Mouse (Mus musculus) midbrain, embryonic 15.5 days (tissue): Measurements from ENCODE around the gene Slc27a3. TPM values are rescaled to one million over a fixed set of nuclear protein-coding genes. Genes with fewer than 3 reads are reported as not detected.
A peak's percentile ranks its signal among the peaks of the same experiment; 100 is the strongest.

Experiments used
- ATAC-seq: fragments of 200-750 bp; cut with Nextera tagmentation; replicated peaks from 2 replicates; pipeline ENCODE4 v1.8.0; 2017; ENCODE audit warnings: moderate TSS enrichment
- H3K27ac ChIP-seq: fragments of 300-500 bp; sonication (generic); 2 replicates; pipeline ENCODE4 v1.5.1; 2015; ENCODE audit warnings: mild to moderate bottlenecking, inconsistent platforms
- H3K27me3 ChIP-seq: fragments of 300-500 bp; sonication (generic); replicated peaks from 2 replicates; pipeline ENCODE4 v1.6.1; 2015; ENCODE audit warnings: inconsistent platforms
- H3K36me3 ChIP-seq: fragments of 300-500 bp; sonication (generic); replicated peaks from 2 replicates; pipeline ENCODE4 v1.6.1; 2015; ENCODE audit warnings: inconsistent platforms
- H3K4me1 ChIP-seq: fragments of 300-500 bp; sonication (generic); 2 replicates; pipeline ENCODE4 v1.6.1; 2015; ENCODE audit warnings: inconsistent platforms
- H3K4me2 ChIP-seq: fragments of 300-500 bp; sonication (generic); 2 replicates; pipeline ENCODE4 v1.6.1; 2015; ENCODE audit warnings: inconsistent platforms, mild to moderate bottlenecking, moderate library complexity
- H3K4me3 ChIP-seq: fragments of 300-500 bp; sonication (generic); 2 replicates; pipeline ENCODE4 v1.5.1; 2015; ENCODE audit warnings: mild to moderate bottlenecking, inconsistent platforms
- H3K9ac ChIP-seq: fragments of 300-500 bp; sonication (generic); 2 replicates; pipeline ENCODE4 v1.6.1; 2015; ENCODE audit warnings: mild to moderate bottlenecking, inconsistent platforms
- H3K9me3 ChIP-seq: fragments of 300-500 bp; sonication (generic); 2 replicates; pipeline ENCODE4 v1.6.1; 2016; ENCODE audit warnings: inconsistent platforms
- WGBS: fragments of 180-500 bp; shearing (Covaris S2); methylation state at CpG from one replicate; pipeline ENCODE4 v1.1.7; 2015; ENCODE audit warnings: mixed read lengths; 5-methylcytosine and 5-hydroxymethylcytosine counted together
- polyA plus RNA-seq: library from polyadenylated mRNA; unstranded; fragments of >200 nt; fragmentation: Nextera tagmentation; extraction: Ambion mirVana; gene quantifications from 2 replicates; pipeline ENCODE4 v1.2.1, GENCODE M21; 2015

Gene Slc27a3
- polyA plus RNA-seq, 1 experiment from 2014 or later: 38.6 TPM

GRCm38 (mm10) chr3:90388192-90388591, 1.5 kb downstream of the Slc27a3 start:
- Histone ChIP-seq H3K27ac (peak overlapping the region; percentile 94), H3K4me1 (peaks cover 33% of the 10 kb centered on the region), H3K9me3 (no peaks in the 10 kb centered on the region), H3K27me3 (no peaks in the 10 kb centered on the region), H3K9ac (peak overlapping the region; percentile 94), H3K4me3 (peak overlapping the region; percentile 64), H3K36me3 (peaks cover 14% of the 10 kb centered on the region), H3K4me2 (peak overlapping the region; percentile 90)
- ATAC-seq: no peak
- 77% methylated on average over 4 of the region's 4 CpGs for WGBS

GRCm38 (mm10) chr3:90387483-90387882, 2.3 kb downstream of the Slc27a3 start:
- ATAC-seq: no peak
- Histone ChIP-seq H3K36me3 (peaks cover 11% of the 10 kb centered on the region), H3K27me3 (no peaks in the 10 kb centered on the region), H3K4me1 (peaks cover 33% of the 10 kb centered on the region), H3K9me3 (no peaks in the 10 kb centered on the region), H3K4me3 (peak overlapping the region; percentile 64), H3K27ac (no peak overlapping the region; the same call in 1 of the 2 replicates), H3K9ac (peak overlapping the region; percentile 94; the same call in 1 of the 2 replicates), H3K4me2 (peak overlapping the region; percentile 90)
- WGBS: 69% methylated on average over 11 of the region's 11 CpGs

GRCm38 (mm10) chr3:90386817-90387216, 2.9 kb downstream of the Slc27a3 start:
- H3K4me3 ChIP-seq: no peak overlapping the region

GRCm38 (mm10) chr3:90384851-90385375, 4.8 kb downstream of the Slc27a3 start:
- Histone ChIP-seq H3K36me3 (no peaks in the 10 kb centered on the region), H3K9me3 (no peaks in the 10 kb centered on the region), H3K27ac (no peak overlapping the region), H3K9ac (no peak overlapping the region), H3K4me2 (no peak overlapping the region), H3K27me3 (no peaks in the 10 kb centered on the region), H3K4me3 (no peak overlapping the region), H3K4me1 (peaks cover 24% of the 10 kb centered on the region)
- WGBS: 83% methylated on average over 7 of the region's 7 CpGs
- ATAC-seq: no peak

More at GRCm38 (mm10) chr3:90386817-90387216, 2.9 kb downstream of the Slc27a3 start:
- Histone ChIP-seq H3K27me3 (no peaks in the 10 kb centered on the region), H3K27ac (no peak overlapping the region), H3K4me2 (no peak overlapping the region; the same call in 1 of the 2 replicates), H3K9me3 (no peaks in the 10 kb centered on the region), H3K4me1 (peaks cover 33% of the 10 kb centered on the region), H3K36me3 (peaks cover 5% of the 10 kb centered on the region), H3K9ac (no peak overlapping the region)
- no peak for ATAC-seq
- WGBS: 96% methylated on average over 10 of the region's 10 CpGs

- no peak overlapping the region for H3K4me3 ChIP-seq
- no peak overlapping the region for H3K4me2 ChIP-seq
- H3K4me1 ChIP-seq: peaks cover 21% of the 10 kb centered on the region
- no peak for ATAC-seq
- no peaks in the 10 kb centered on the region for H3K27me3 ChIP-seq
- no peak overlapping the region for H3K27ac ChIP-seq
- H3K36me3 ChIP-seq: no peaks in the 10 kb centered on the region
- no peaks in the 10 kb centered on the region for H3K9me3 ChIP-seq
- no peak overlapping the region for H3K9ac ChIP-seq
- WGBS: 73% methylated on average over 4 of the region's 4 CpGs
These were observed 6.0 kb downstream of the Slc27a3 start for GRCm38 (mm10) chr3:90383690-90384089.

GRCm38 (mm10) chr3:90381727-90382126, 8.0 kb downstream of the Slc27a3 start:
- Histone ChIP-seq H3K4me2 (no peak overlapping the region), H3K4me3 (no peak overlapping the region), H3K27me3 (no peaks in the 10 kb centered on the region), H3K27ac (no peak overlapping the region), H3K4me1 (peaks cover 2% of the 10 kb centered on the region; the same call in 1 of the 2 replicates), H3K36me3 (no peaks in the 10 kb centered on the region), H3K9ac (no peak overlapping the region), H3K9me3 (no peaks in the 10 kb centered on the region)
- ATAC-seq: no peak
- WGBS: 79% methylated on average over 11 of the region's 11 CpGs

GRCm38 (mm10) chr3:90378496-90378895, 11.2 kb downstream of the Slc27a3 start:
- Histone ChIP-seq H3K9me3 (no peaks in the 10 kb centered on the region), H3K9ac (no peak overlapping the region), H3K4me3 (no peak overlapping the region), H3K4me2 (no peak overlapping the region), H3K36me3 (no peaks in the 10 kb centered on the region), H3K4me1 (no peaks in the 10 kb centered on the region), H3K27me3 (no peaks in the 10 kb centered on the region), H3K27ac (no peak overlapping the region)
- ATAC-seq: no peak
- 89% methylated on average over 5 of the region's 5 CpGs for WGBS

GRCm38 (mm10) chr3:90376247-90376585, 13.5 kb downstream of the Slc27a3 start:
- Histone ChIP-seq H3K4me2 (no peak overlapping the region), H3K4me1 (no peaks in the 10 kb centered on the region), H3K9ac (no peak overlapping the region), H3K27ac (no peak overlapping the region), H3K27me3 (no peaks in the 10 kb centered on the region), H3K4me3 (no peak overlapping the region), H3K36me3 (no peaks in the 10 kb centered on the region), H3K9me3 (no peaks in the 10 kb centered on the region)
- 13% methylated on average over 1 of the region's 1 CpGs for WGBS
- ATAC-seq: no peak; the same call in 1 of the 2 replicates

- no peak overlapping the region for H3K9ac ChIP-seq
- H3K9me3 ChIP-seq: no peaks in the 10 kb centered on the region
- H3K27ac ChIP-seq: no peak overlapping the region
- H3K27me3 ChIP-seq: no peaks in the 10 kb centered on the region
- ATAC-seq: no peak
- no peak overlapping the region for H3K4me3 ChIP-seq
- H3K4me1 ChIP-seq: no peaks in the 10 kb centered on the region
- H3K36me3 ChIP-seq: no peaks in the 10 kb centered on the region
- 27% methylated on average over 3 of the region's 3 CpGs for WGBS
- no peak overlapping the region for H3K4me2 ChIP-seq
These were observed 14.0 kb downstream of the Slc27a3 start for GRCm38 (mm10) chr3:90375562-90376246.

GRCm38 (mm10) chr3:90374368-90374767, 15.4 kb downstream of the Slc27a3 start:
- Histone ChIP-seq H3K4me2 (no peak overlapping the region), H3K4me1 (no peaks in the 10 kb centered on the region), H3K4me3 (no peak overlapping the region), H3K9ac (no peak overlapping the region), H3K9me3 (no peaks in the 10 kb centered on the region), H3K27me3 (no peaks in the 10 kb centered on the region), H3K27ac (no peak overlapping the region), H3K36me3 (no peaks in the 10 kb centered on the region)
- 83% methylated on average over 4 of the region's 4 CpGs for WGBS
- no peak for ATAC-seq

- Histone ChIP-seq H3K27ac (no peak overlapping the region), H3K9ac (no peak overlapping the region), H3K4me1 (no peaks in the 10 kb centered on the region), H3K4me2 (no peak overlapping the region), H3K36me3 (no peaks in the 10 kb centered on the region), H3K4me3 (no peak overlapping the region), H3K9me3 (no peaks in the 10 kb centered on the region), H3K27me3 (no peaks in the 10 kb centered on the region)
- 25% methylated on average over 4 of the region's 4 CpGs for WGBS
- peak; percentile 80 for ATAC-seq
These were observed 16.2 kb downstream of the Slc27a3 start for GRCm38 (mm10) chr3:90373432-90374028.

GRCm38 (mm10) chr3:90372817-90373216, 16.9 kb downstream of the Slc27a3 start:
- Histone ChIP-seq H3K27ac (no peak overlapping the region), H3K27me3 (no peaks in the 10 kb centered on the region), H3K36me3 (no peaks in the 10 kb centered on the region), H3K4me3 (no peak overlapping the region), H3K9me3 (no peaks in the 10 kb centered on the region), H3K4me2 (no peak overlapping the region), H3K9ac (no peak overlapping the region), H3K4me1 (no peaks in the 10 kb centered on the region)
- ATAC-seq: peak; percentile 47; the same call in 1 of the 2 replicates
- WGBS: 53% methylated on average over 5 of the region's 5 CpGs

GRCm38 (mm10) chr3:90371857-90372256, 17.9 kb downstream of the Slc27a3 start:
- no peak overlapping the region for H3K4me3 ChIP-seq
- 77% methylated on average over 7 of the region's 7 CpGs for WGBS

More at GRCm38 (mm10) chr3:90371857-90372256, 17.9 kb downstream of the Slc27a3 start:
- no peak for ATAC-seq
- Histone ChIP-seq H3K36me3 (no peaks in the 10 kb centered on the region), H3K9me3 (no peaks in the 10 kb centered on the region), H3K27ac (no peak overlapping the region), H3K4me1 (no peaks in the 10 kb centered on the region), H3K9ac (no peak overlapping the region), H3K4me2 (no peak overlapping the region), H3K27me3 (no peaks in the 10 kb centered on the region)
